Mouse (Mus musculus): ENCODE results near the gene Adat1. TPM values are rescaled to one million over a fixed set of nuclear protein-coding genes. Genes with fewer than 3 reads are reported as not detected.

The Adat1 gene
- 3.0 and 4.5 TPM in 2 replicates for polyA plus RNA-seq (2015; fragmentation: Nextera tagmentation; extraction: Ambion mirVana)

GRCm38 (mm10) chr8:111992013-111992702 lies at the start of gene Adat1:
Adat1 (minus strand) TSS chr8:111992302.

GRCm38 (mm10) chr8:112014936-112015335 lies 22.8 kb upstream of the Adat1 start, which contains the start of gene Gm6793:
Gm6793 (minus strand) TSS chr8:112015036.

GRCm38 (mm10) chr8:112010997-112011815 lies 19.1 kb upstream of the Adat1 start, which contains the start of the genes Kars and Terf2ip:
Kars (minus strand) TSS chr8:112011323.
Terf2ip (plus strand) TSS chr8:112011398.

GRCm38 (mm10) chr8:111940171-111941100 lies 51.7 kb downstream of the Adat1 start, which contains the start of gene Gabarapl2:
Gabarapl2 (plus strand) TSS chr8:111940703.

GRCm38 (mm10) chr8:111933348-111934076 lies 58.6 kb downstream of the Adat1 start, which contains the start of gene Tmem231:
Tmem231 (minus strand) TSS chr8:111933881.

Other genes with a start within 250 kb of the Adat1 start
- gene Bcar1, start 248.5 kb downstream of the Adat1 start, polyA plus RNA-seq (2015; fragmentation: Nextera tagmentation; extraction: Ambion mirVana) = 26.1 and 47.7 TPM in 2 replicates
- gene Cfdp1, start 138.0 kb downstream of the Adat1 start, polyA plus RNA-seq (2015; fragmentation: Nextera tagmentation; extraction: Ambion mirVana) = 182 and 214 TPM in 2 replicates
- gene Tmem170, start 115.6 kb downstream of the Adat1 start, polyA plus RNA-seq (2015; fragmentation: Nextera tagmentation; extraction: Ambion mirVana) = 3.3 and 4.4 TPM in 2 replicates
- 0.27 and 0.39 TPM in 2 replicates for gene Chst5, start 81.9 kb downstream of the Adat1 start, polyA plus RNA-seq (2015; fragmentation: Nextera tagmentation; extraction: Ambion mirVana)
- gene Tmem231, start 58.4 kb downstream of the Adat1 start, polyA plus RNA-seq (2015; fragmentation: Nextera tagmentation; extraction: Ambion mirVana) = 6.7 and 9.1 TPM in 2 replicates
- 381 and 395 TPM in 2 replicates for gene Gabarapl2, start 51.6 kb downstream of the Adat1 start, polyA plus RNA-seq (2015; fragmentation: Nextera tagmentation; extraction: Ambion mirVana)
- 87.9 and 120 TPM in 2 replicates for gene Kars, start 19.0 kb upstream of the Adat1 start, polyA plus RNA-seq (2015; fragmentation: Nextera tagmentation; extraction: Ambion mirVana)
- 19.6 and 22.8 TPM in 2 replicates for gene Terf2ip, start 19.1 kb upstream of the Adat1 start, polyA plus RNA-seq (2015; fragmentation: Nextera tagmentation; extraction: Ambion mirVana)
- 0.17 and 0.22 TPM in 2 replicates for gene Gm6793, start 22.7 kb upstream of the Adat1 start, polyA plus RNA-seq (2015; fragmentation: Nextera tagmentation; extraction: Ambion mirVana)

Data from adrenal gland, postnatal 0 days (tissue).